Mouse (Mus musculus): ENCODE data around the gene Zswim3.

- TF ChIP-seq CTCF (IDR thresholded peaks at IDR 0.05; ENCODE audit: extremely low read depth, insufficient read length, insufficient replicate concordance, low read depth, low read length) = no peak
- no peak for TF ChIP-seq POLR2A (IDR thresholded peaks at IDR 0.05; ENCODE audit: low read depth, low read length)
These were observed 51.6 kb downstream of the Zswim3 start for GRCm38 (mm10) chr2:164856309-164857100.

Data from small intestine, adult 2 months (tissue).